In genomic region chr15:102502254-102502840, GRCm38 (mm10) we compare ENCODE assay signal across 25 mouse cellular contexts. TPM values are rescaled to one million over a fixed set of nuclear protein-coding genes. Genes with fewer than 3 reads are reported as not detected.
A peak's percentile ranks its signal among the peaks of the same experiment; 100 is the strongest.
DNase-seq lines count a peak whose midpoint lies in the region; ATAC-seq and TF ChIP-seq lines count a peak whose summit lies in the region.
"Had no signal": no experiment of that assay in that cellular context is flagged by ENCODE, and none has a peak within 500 bp of the region (broad histone marks: within the 10 kb centered on the region; RNA-seq: fewer than 3 reads in every experiment).

No protein-coding gene starts in this region.

- DNase-seq in kidney, adult 9 months = peak; percentile 47
- DNase-seq in kidney, postnatal 10 days = no peak
- DNase-seq in liver = no peak
- no peak for DNase-seq in lung, adult 2 months
- no peak for DNase-seq in limb, embryonic 10.5 days (ENCODE audit: low spot score)
- DNase-seq: adrenal gland, postnatal 10 days; cerebellum, adult 9-11 months; gastrocnemius, adult 2 months; kidney, adult 18-20 months had no signal

- no peak for TF ChIP-seq CTCF in small intestine, adult 2 months (IDR thresholded peaks at IDR 0.05; ENCODE audit: extremely low read depth, insufficient read length, insufficient replicate concordance, low read depth, low read length)
- no peak for TF ChIP-seq CTCF in lung, adult 2 months (IDR thresholded peaks at IDR 0.05; ENCODE audit: insufficient read depth, low read length)

- ATAC-seq in liver, embryonic 16.5 days (ENCODE audit: low read depth) = peak; percentile 52
- ATAC-seq in intestine, embryonic 15.5 days = peak; percentile 53
- ATAC-seq: forebrain, embryonic 14.5 days; hindbrain, embryonic 16.5 days; lung, postnatal 0 days had no signal

- peaks cover 2% of the 10 kb centered on the region; the same call in 1 of the 2 replicates for H3K4me1 ChIP-seq in liver, embryonic 16.5 days (ENCODE audit: control insufficient read depth, low read depth, low read length)
- peaks cover 19% of the 10 kb centered on the region for H3K4me1 ChIP-seq in intestine, embryonic 15.5 days (replicated peaks)
- peaks cover 15% of the 10 kb centered on the region for H3K4me1 ChIP-seq in small intestine, adult 2 months (ENCODE audit: control insufficient read depth, insufficient read depth, insufficient read length, low read length)
- no peaks in the 10 kb centered on the region for H3K4me1 ChIP-seq in lung, adult 2 months (ENCODE audit: control insufficient read depth, insufficient read depth, low read length)
- no peaks in the 10 kb centered on the region for H3K4me1 ChIP-seq in limb, embryonic 10.5 days
- H3K4me1 ChIP-seq: midbrain, embryonic 10.5 days had no signal

- H3K4me2 ChIP-seq in liver, embryonic 16.5 days (ENCODE audit: low read depth, low read length) = no peak overlapping the region
- H3K4me2 ChIP-seq in intestine, embryonic 15.5 days (replicated peaks) = no peak overlapping the region
- H3K4me2 ChIP-seq: embryonic facial prominence, embryonic 15.5 days; heart, embryonic 11.5 days; limb, embryonic 13.5 days; liver, embryonic 15.5 days had no signal

- H3K27ac ChIP-seq in liver, embryonic 16.5 days (ENCODE audit: low read length) = no peak overlapping the region
- peak overlapping the region; percentile 6; the same call in 1 of the 2 replicates for H3K27ac ChIP-seq in intestine, embryonic 15.5 days
- H3K27ac ChIP-seq in small intestine, adult 2 months (ENCODE audit: insufficient read depth, low read depth, low read length) = peak overlapping the region; percentile 42
- H3K27ac ChIP-seq in limb, embryonic 10.5 days = no peak overlapping the region
- H3K27ac ChIP-seq: embryonic facial prominence, embryonic 15.5 days; gastrocnemius, adult 2 months; limb, embryonic 13.5 days; liver, embryonic 15.5 days; macrophage; midbrain, embryonic 10.5 days had no signal

- no peak overlapping the region for H3K9ac ChIP-seq in liver, embryonic 16.5 days (ENCODE audit: low read depth, low read length)
- H3K9ac ChIP-seq in intestine, embryonic 15.5 days = no peak overlapping the region
- H3K9ac ChIP-seq: embryonic facial prominence, embryonic 15.5 days; limb, embryonic 13.5 days; liver, embryonic 15.5 days had no signal

- peaks cover 52% of the 10 kb centered on the region for H3K36me3 ChIP-seq in liver, embryonic 16.5 days (ENCODE audit: control insufficient read depth, insufficient read depth)
- peaks cover 45% of the 10 kb centered on the region for H3K36me3 ChIP-seq in intestine, embryonic 15.5 days
- peaks cover 41% of the 10 kb centered on the region for H3K36me3 ChIP-seq in small intestine, adult 2 months (ENCODE audit: control insufficient read depth, insufficient read depth, low read length)
- peaks cover 95% of the 10 kb centered on the region for H3K36me3 ChIP-seq in limb, embryonic 10.5 days

- WGBS in liver, embryonic 16.5 days (ENCODE audit: insufficient replicate concordance) = 74% methylated on average over 9 of the region's 9 CpGs
- 69% methylated on average over 9 of the region's 9 CpGs for WGBS in intestine, embryonic 15.5 days
- 26% methylated on average over 9 of the region's 9 CpGs for WGBS in small intestine, adult 2 months
- 72% methylated on average over 9 of the region's 9 CpGs for WGBS in lung, adult 2 months
- 82% methylated on average over 9 of the region's 9 CpGs for WGBS in limb, embryonic 10.5 days

- H3K27me3 ChIP-seq in liver, embryonic 16.5 days (ENCODE audit: control insufficient read depth, insufficient read depth, low read depth, low read length) = no peaks in the 10 kb centered on the region
- no peaks in the 10 kb centered on the region for H3K27me3 ChIP-seq in intestine, embryonic 15.5 days (replicated peaks)
- H3K27me3 ChIP-seq in small intestine, adult 2 months (ENCODE audit: control insufficient read depth, insufficient read depth, low read length) = no peaks in the 10 kb centered on the region
- H3K27me3 ChIP-seq in limb, embryonic 10.5 days (ENCODE audit: low read depth, poor library complexity, severe bottlenecking) = no peaks in the 10 kb centered on the region
- H3K27me3 ChIP-seq: embryonic facial prominence, embryonic 15.5 days; limb, embryonic 13.5 days; liver, embryonic 15.5 days had no signal

- no peak for TF ChIP-seq POLR2A in small intestine, adult 2 months (IDR thresholded peaks at IDR 0.05; ENCODE audit: low read depth, low read length)
- TF ChIP-seq POLR2A in lung, adult 2 months (IDR thresholded peaks at IDR 0.05; ENCODE audit: borderline replicate concordance, extremely low read depth, low read depth, low read length) = no peak

- H3K4me3 ChIP-seq in liver, embryonic 16.5 days (ENCODE audit: low read depth, low read length) = no peak overlapping the region
- no peak overlapping the region for H3K4me3 ChIP-seq in intestine, embryonic 15.5 days (replicated peaks)
- H3K4me3 ChIP-seq in small intestine, adult 2 months (ENCODE audit: low read depth, low read length) = no peak overlapping the region
- no peak overlapping the region for H3K4me3 ChIP-seq in lung, adult 2 months (replicated peaks; ENCODE audit: extremely low read depth, low read depth, low read length)
- H3K4me3 ChIP-seq in limb, embryonic 10.5 days = no peak overlapping the region
- H3K4me3 ChIP-seq: embryonic facial prominence, embryonic 15.5 days; gastrocnemius, adult 2 months; limb, embryonic 13.5 days; liver, embryonic 15.5 days; midbrain, embryonic 10.5 days had no signal

- H3K9me3 ChIP-seq in liver, embryonic 16.5 days (replicated peaks; ENCODE audit: control insufficient read depth, low read length) = no peaks in the 10 kb centered on the region
- H3K9me3 ChIP-seq in intestine, embryonic 15.5 days = no peaks in the 10 kb centered on the region
- no peaks in the 10 kb centered on the region for H3K9me3 ChIP-seq in limb, embryonic 10.5 days (replicated peaks)
- H3K9me3 ChIP-seq: embryonic facial prominence, embryonic 15.5 days; limb, embryonic 13.5 days; liver, embryonic 15.5 days; midbrain, embryonic 10.5 days had no signal

RNA-seq across cellular contexts. Expression of gene Gm10337, which starts 1.2 kb away (rescaled TPM):
- not detected in 2 replicates for polyA plus RNA-seq in liver, embryonic 16.5 days (2015; fragmentation: Nextera tagmentation; extraction: Ambion mirVana)
- polyA plus RNA-seq in intestine, embryonic 15.5 days (2015; fragmentation: Nextera tagmentation; extraction: Ambion mirVana) = 5.4 TPM in 1 of 2 replicates, not detected in the other
- polyA plus RNA-seq in small intestine, adult 2 months (2012; rRNA removed) = not detected in 2 replicates
- not detected in 2 replicates for polyA plus RNA-seq in lung, adult 2 months (2012; rRNA removed)
- polyA plus RNA-seq in limb, embryonic 10.5 days (2016; fragmentation: Nextera tagmentation; extraction: Ambion mirVana) = 3.8 and 4.8 TPM in 2 replicates
- polyA plus RNA-seq: forebrain, embryonic 14.5 days; frontal cortex, adult 2 months; gonadal fat pad, adult 2 months; heart, postnatal 0 days; liver, embryonic 15.5 days; lung, postnatal 0 days; macrophage; midbrain, embryonic 10.5 days; urinary bladder, adult 2 months had no signal

RNA-seq across cellular contexts. Expression of gene Map3k12, which starts 14.5 kb away (rescaled TPM):
- polyA plus RNA-seq in liver, embryonic 16.5 days (2015; fragmentation: Nextera tagmentation; extraction: Ambion mirVana) = 1.4 and 2.0 TPM in 2 replicates
- polyA plus RNA-seq in intestine, embryonic 15.5 days (2015; fragmentation: Nextera tagmentation; extraction: Ambion mirVana) = 10.8 and 11.0 TPM in 2 replicates
- 1.4 and 2.1 TPM in 2 replicates for polyA plus RNA-seq in small intestine, adult 2 months (2012; rRNA removed)
- 9.9 and 13.1 TPM in 2 replicates for polyA plus RNA-seq in lung, adult 2 months (2012; rRNA removed)
- 23.8 and 27.7 TPM in 2 replicates for polyA plus RNA-seq in limb, embryonic 10.5 days (2016; fragmentation: Nextera tagmentation; extraction: Ambion mirVana)

RNA-seq across cellular contexts. Expression of gene Tarbp2, which starts 15.6 kb away (rescaled TPM):
- polyA plus RNA-seq in liver, embryonic 16.5 days (2015; fragmentation: Nextera tagmentation; extraction: Ambion mirVana) = 34.6 and 37.0 TPM in 2 replicates
- 94.1 and 101 TPM in 2 replicates for polyA plus RNA-seq in intestine, embryonic 15.5 days (2015; fragmentation: Nextera tagmentation; extraction: Ambion mirVana)
- polyA plus RNA-seq in small intestine, adult 2 months (2012; rRNA removed) = 43.2 and 71.1 TPM in 2 replicates
- polyA plus RNA-seq in lung, adult 2 months (2012; rRNA removed) = 51.7 and 61.1 TPM in 2 replicates
- 143 and 150 TPM in 2 replicates for polyA plus RNA-seq in limb, embryonic 10.5 days (2016; fragmentation: Nextera tagmentation; extraction: Ambion mirVana)

RNA-seq across cellular contexts. Expression of gene Npff, which starts 22.4 kb away (rescaled TPM):
- polyA plus RNA-seq in liver, embryonic 16.5 days (2015; fragmentation: Nextera tagmentation; extraction: Ambion mirVana) = 0.46 and 0.57 TPM in 2 replicates
- 1.3 and 1.6 TPM in 2 replicates for polyA plus RNA-seq in intestine, embryonic 15.5 days (2015; fragmentation: Nextera tagmentation; extraction: Ambion mirVana)
- 2.3 and 2.7 TPM in 2 replicates for polyA plus RNA-seq in small intestine, adult 2 months (2012; rRNA removed)
- 8.8 and 11.0 TPM in 2 replicates for polyA plus RNA-seq in lung, adult 2 months (2012; rRNA removed)
- polyA plus RNA-seq in limb, embryonic 10.5 days (2016; fragmentation: Nextera tagmentation; extraction: Ambion mirVana) = 1.7 and 1.8 TPM in 2 replicates

RNA-seq across cellular contexts. Expression of gene Pcbp2, which starts 32.0 kb away (rescaled TPM):
- 64.7 and 67.7 TPM in 2 replicates for polyA plus RNA-seq in liver, embryonic 16.5 days (2015; fragmentation: Nextera tagmentation; extraction: Ambion mirVana)
- 178 and 182 TPM in 2 replicates for polyA plus RNA-seq in intestine, embryonic 15.5 days (2015; fragmentation: Nextera tagmentation; extraction: Ambion mirVana)
- polyA plus RNA-seq in small intestine, adult 2 months (2012; rRNA removed) = 215 and 442 TPM in 2 replicates
- polyA plus RNA-seq in lung, adult 2 months (2012; rRNA removed) = 378 and 395 TPM in 2 replicates
- polyA plus RNA-seq in limb, embryonic 10.5 days (2016; fragmentation: Nextera tagmentation; extraction: Ambion mirVana) = 230 and 235 TPM in 2 replicates

Comparison
In these comparisons a context has a peak if more than half of its experiments do, and no peak if none do; other contexts are left out.
1. H3K27ac ChIP-seq: peak in intestine, embryonic 15.5 days (single experiment) and small intestine, adult 2 months (single experiment); none in liver, embryonic 16.5 days (single experiment) and limb, embryonic 10.5 days (single experiment).